Mouse (Mus musculus) limb, embryonic 14.5 days (tissue): Measurements from ENCODE around the gene Bcl11a. TPM values are rescaled to one million over a fixed set of nuclear protein-coding genes. Genes with fewer than 3 reads are reported as not detected.

Experiments
- ATAC-seq: fragments of 200-750 bp; cut with Nextera tagmentation; 2 replicates; pipeline ENCODE4 v1.8.0; 2017; ENCODE audit warnings: low read depth, moderate number of reproducible peaks, moderate TSS enrichment; ENCODE audit not compliant: low FRiP score
- DNase-seq: peaks from one replicate; pipeline ENCODE4 v3.0.0-alpha.2; 2015; ENCODE audit warnings: low spot score
- H3K27ac ChIP-seq: fragments of 300-500 bp; sonication (generic); replicated peaks from 2 replicates; pipeline ENCODE4 v1.5.1; 2014; ENCODE audit warnings: low read depth, mild to moderate bottlenecking, low read length, moderate library complexity, mixed read lengths
- H3K27me3 ChIP-seq: fragments of 300-500 bp; sonication (generic); 2 replicates; pipeline ENCODE4 v1.6.1; 2014; ENCODE audit warnings: low read length, mixed read lengths; ENCODE audit not compliant: control insufficient read depth, insufficient read depth
- H3K36me3 ChIP-seq: fragments of 300-500 bp; sonication (generic); 2 replicates; pipeline ENCODE4 v1.6.1; 2014; ENCODE audit warnings: mild to moderate bottlenecking, low read length, moderate library complexity, mixed read lengths; ENCODE audit not compliant: control insufficient read depth, insufficient read depth
- H3K4me1 ChIP-seq: fragments of 300-500 bp; sonication (generic); 2 replicates; pipeline ENCODE4 v1.6.1; 2014; ENCODE audit warnings: antibody characterized with exemption, low read length, mixed read lengths; ENCODE audit not compliant: control insufficient read depth, insufficient read depth
- H3K4me2 ChIP-seq: fragments of 300-500 bp; sonication (generic); replicated peaks from 2 replicates; pipeline ENCODE4 v1.6.1; 2014; ENCODE audit warnings: low read depth, mild to moderate bottlenecking, low read length, moderate library complexity; ENCODE audit not compliant: severe bottlenecking
- H3K4me3 ChIP-seq: fragments of 300-500 bp; sonication (generic); replicated peaks from 2 replicates; pipeline ENCODE4 v1.5.1; 2014; ENCODE audit warnings: low read length
- H3K9ac ChIP-seq: fragments of 300-500 bp; sonication (generic); 2 replicates; pipeline ENCODE4 v1.6.1; 2014; ENCODE audit warnings: mild to moderate bottlenecking, low read depth, low read length, moderate library complexity; ENCODE audit not compliant: severe bottlenecking
- H3K9me3 ChIP-seq: fragments of 300-500 bp; sonication (generic); 2 replicates; pipeline ENCODE4 v1.6.1; 2016; ENCODE audit warnings: low read length; ENCODE audit not compliant: control insufficient read depth
- POLR2A ChIP-seq: fragments of 200-500 bp; IDR thresholded peaks from 2 replicates; pipeline ENCODE4 v1.8.0; 2012; ENCODE audit warnings: inconsistent platforms, mild to moderate bottlenecking, moderate library complexity, borderline replicate concordance; ENCODE audit not compliant: insufficient read depth, insufficient read length; ENCODE audit errors: extremely low read depth
- WGBS: fragments of 180-500 bp; shearing (Covaris S2); extraction: QIAGEN DNeasy Blood & Tissue Kit; methylation state at CpG from one replicate; pipeline ENCODE4 v1.1.7; 2014; 5-methylcytosine and 5-hydroxymethylcytosine counted together
- polyA plus RNA-seq, 2 experiments: library from polyadenylated mRNA; depleted of rRNA in 1 of 2; stranded (reverse) in 1 of 2; unstranded in 1 of 2; fragments of >200 nt; fragmentation: Nextera tagmentation in 1 of 2; extraction: Ambion mirVana in 1 of 2; gene quantifications; 2 replicates each; pipeline versions ENCODE4 v1.2.1 to v1.2.3; 2012 to 2014

The Bcl11a gene
- polyA plus RNA-seq, 2 experiments, result 33.8 to 61.7 TPM

- Histone ChIP-seq H3K9ac (peak overlapping the region; percentile 51; the same call in 1 of the 2 replicates), H3K27me3 (no peaks in the 10 kb centered on the region), H3K27ac (no peak overlapping the region), H3K9me3 (no peaks in the 10 kb centered on the region), H3K4me3 (peak overlapping the region; percentile 27; the same call in 1 of the 2 replicates), H3K4me2 (peak overlapping the region; percentile 95), H3K4me1 (peaks cover 19% of the 10 kb centered on the region; the same call in 1 of the 2 replicates), H3K36me3 (peaks cover 41% of the 10 kb centered on the region)
- TF ChIP-seq POLR2A, result no peak
- ATAC-seq, result no peak
- 31% methylated on average over 3 of the region's 3 CpGs for WGBS
- no peak for DNase-seq
Measured at GRCm38 (mm10) chr11:24084077-24084476, 6.2 kb downstream of the Bcl11a start.

- Histone ChIP-seq H3K36me3 (peaks cover 45% of the 10 kb centered on the region), H3K27me3 (no peaks in the 10 kb centered on the region), H3K9me3 (no peaks in the 10 kb centered on the region), H3K27ac (no peak overlapping the region), H3K4me3 (no peak overlapping the region), H3K4me2 (peak overlapping the region; percentile 22), H3K4me1 (peaks cover 19% of the 10 kb centered on the region; the same call in 1 of the 2 replicates), H3K9ac (no peak overlapping the region)
- ATAC-seq (no peak), DNase-seq (no peak)
- 58% methylated on average over 4 of the region's 4 CpGs for WGBS
- no peak for TF ChIP-seq POLR2A
Measured at GRCm38 (mm10) chr11:24084590-24084989, 6.7 kb downstream of the Bcl11a start.

GRCm38 (mm10) chr11:24085986-24086385, 8.1 kb downstream of the Bcl11a start:
- TF ChIP-seq POLR2A, result no peak
- Histone ChIP-seq H3K9me3 (no peaks in the 10 kb centered on the region), H3K4me1 (peaks cover 30% of the 10 kb centered on the region), H3K9ac (no peak overlapping the region), H3K4me2 (no peak overlapping the region), H3K27ac (no peak overlapping the region), H3K4me3 (no peak overlapping the region), H3K27me3 (no peaks in the 10 kb centered on the region), H3K36me3 (peaks cover 45% of the 10 kb centered on the region)
- ATAC-seq (no peak), DNase-seq (no peak)
- 33% methylated on average over 6 of the region's 6 CpGs for WGBS

DNA sequence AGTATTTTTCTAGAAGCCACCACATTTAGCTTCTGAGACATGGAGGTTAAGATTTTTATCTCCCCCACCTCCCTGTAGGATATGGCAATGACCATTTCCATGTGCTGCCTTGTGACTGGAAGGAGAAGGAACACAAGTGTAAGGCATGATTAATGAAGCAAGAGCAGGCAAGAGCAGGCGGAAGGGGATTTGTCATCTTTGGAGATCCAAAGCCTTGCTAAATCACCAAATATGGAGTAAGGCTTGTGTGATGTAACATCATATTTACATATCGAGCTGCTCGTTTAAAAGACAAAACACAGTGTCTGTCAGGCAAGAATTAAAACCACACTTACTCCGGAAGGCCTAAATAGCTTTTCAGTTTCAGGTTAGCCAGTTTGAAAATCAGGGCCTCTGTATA, 9.2 kb downstream of the Bcl11a start:
- DNase-seq (no peak), ATAC-seq (no peak)
- Histone ChIP-seq H3K9me3 (no peaks in the 10 kb centered on the region), H3K36me3 (peaks cover 41% of the 10 kb centered on the region), H3K9ac (no peak overlapping the region), H3K4me2 (no peak overlapping the region), H3K27me3 (no peaks in the 10 kb centered on the region), H3K4me1 (peaks cover 38% of the 10 kb centered on the region), H3K27ac (no peak overlapping the region), H3K4me3 (no peak overlapping the region)
- no peak for TF ChIP-seq POLR2A
- 71% methylated on average over 4 of the region's 4 CpGs for WGBS

DNA sequence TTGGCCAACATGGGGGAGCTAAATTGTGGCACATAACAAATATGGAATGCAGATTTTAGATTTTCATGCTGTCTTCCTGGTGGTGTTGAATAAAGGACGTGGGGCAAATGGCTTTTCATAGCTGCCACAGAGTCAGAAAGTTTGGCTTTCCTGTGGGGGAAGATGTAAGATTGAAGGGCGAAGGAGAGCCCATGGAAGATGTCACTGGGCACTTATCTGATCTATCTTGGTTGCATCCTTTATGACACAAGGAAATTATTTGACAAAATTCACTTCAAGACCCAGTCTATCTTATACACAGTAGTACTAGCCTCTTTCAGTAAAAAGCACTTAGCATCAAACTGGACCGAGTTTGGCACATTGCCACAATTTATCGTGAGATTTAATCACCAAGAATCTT, 12.6 kb downstream of the Bcl11a start:
- no peak overlapping the region for H3K4me2 ChIP-seq
- TF ChIP-seq POLR2A, result no peak
- H3K27ac ChIP-seq, result no peak overlapping the region
- peaks cover 46% of the 10 kb centered on the region for H3K4me1 ChIP-seq
- no peaks in the 10 kb centered on the region for H3K9me3 ChIP-seq
- ATAC-seq, result no peak
- H3K4me3 ChIP-seq, result no peak overlapping the region
- WGBS, result 59% methylated on average over 4 of the region's 4 CpGs
- DNase-seq, result no peak
- no peaks in the 10 kb centered on the region for H3K27me3 ChIP-seq
- H3K36me3 ChIP-seq, result peaks cover 51% of the 10 kb centered on the region
- no peak overlapping the region for H3K9ac ChIP-seq
